Mouse (Mus musculus) lung, embryonic 14.5 days (tissue): ENCODE results near the gene Eif4ebp2. TPM values are rescaled to one million over a fixed set of nuclear protein-coding genes. Genes with fewer than 3 reads are reported as not detected.
A peak's percentile ranks its signal among the peaks of the same experiment; 100 is the strongest.

Experiments used
- ATAC-seq: fragments of 200-750 bp; cut with Nextera tagmentation; 2 replicates; pipeline ENCODE4 v1.8.0; 2017; ENCODE audit warnings: mild to moderate bottlenecking, moderate TSS enrichment, moderate library complexity; ENCODE audit not compliant: insufficient read depth
- DNase-seq: peaks from one replicate; pipeline ENCODE4 v3.0.0-alpha.2; 2015
- H3K27ac ChIP-seq: fragments of 300-500 bp; sonication (generic); 2 replicates; pipeline ENCODE4 v1.5.1; 2014; ENCODE audit warnings: low read depth, mild to moderate bottlenecking, moderate library complexity
- H3K27me3 ChIP-seq: fragments of 300-500 bp; sonication (generic); 2 replicates; pipeline ENCODE4 v1.6.1; 2014; ENCODE audit warnings: low read length, control low read depth; ENCODE audit not compliant: insufficient read depth
- H3K36me3 ChIP-seq: fragments of 300-500 bp; sonication (generic); 2 replicates; pipeline ENCODE4 v1.6.1; 2014; ENCODE audit warnings: control low read depth; ENCODE audit not compliant: insufficient read depth
- H3K4me1 ChIP-seq: fragments of 300-500 bp; sonication (generic); 2 replicates; pipeline ENCODE4 v1.6.1; 2014; ENCODE audit warnings: antibody characterized with exemption, control low read depth; ENCODE audit not compliant: insufficient read depth
- H3K4me2 ChIP-seq: fragments of 300-500 bp; sonication (generic); 2 replicates; pipeline ENCODE4 v1.6.1; 2014; ENCODE audit warnings: mild to moderate bottlenecking
- H3K4me3 ChIP-seq: fragments of 300-500 bp; sonication (generic); 2 replicates; pipeline ENCODE4 v1.5.1; 2014; ENCODE audit warnings: low read depth, low read length
- H3K9ac ChIP-seq: fragments of 300-500 bp; sonication (generic); 2 replicates; pipeline ENCODE4 v1.6.1; 2014
- H3K9me3 ChIP-seq: fragments of 300-500 bp; sonication (generic); 2 replicates; pipeline ENCODE4 v1.6.1; 2016; ENCODE audit warnings: low read depth, low read length, control low read depth
- CTCF ChIP-seq: IDR thresholded peaks from 2 replicates; pipeline ENCODE4 v1.5.1; 2016; ENCODE audit warnings: antibody characterized with exemption, low read depth
- WGBS: fragments of 180-500 bp; shearing (Covaris S2); extraction: QIAGEN DNeasy Blood & Tissue Kit; methylation state at CpG from one replicate; pipeline ENCODE4 v1.1.7; 2014; 5-methylcytosine and 5-hydroxymethylcytosine counted together
- polyA plus RNA-seq: library from polyadenylated mRNA; unstranded; fragments of >200 nt; fragmentation: Nextera tagmentation; extraction: Ambion mirVana; gene quantifications from 2 replicates; pipeline ENCODE4 v1.2.1, GENCODE M21; 2014

Gene Eif4ebp2
- polyA plus RNA-seq, 1 experiment from 2014 or later = 57.4 TPM

- DNase-seq (peak; percentile 21), ATAC-seq (no peak)
- 4% methylated on average over 15 of the region's 15 CpGs for WGBS
- H3K4me2 ChIP-seq = peak overlapping the region; percentile 98
- no peaks in the 10 kb centered on the region for H3K27me3 ChIP-seq
- TF ChIP-seq CTCF = no peak
- no peaks in the 10 kb centered on the region for H3K9me3 ChIP-seq
- H3K27ac ChIP-seq = peak overlapping the region; percentile 83
- 0 out of 2 replicates have a peak, but pooled peaks cover 2% of the 10 kb centered on the region for H3K4me1 ChIP-seq
- H3K9ac ChIP-seq = peak overlapping the region; percentile 54
- H3K36me3 ChIP-seq = no peaks in the 10 kb centered on the region
- peak overlapping the region; percentile 68 for H3K4me3 ChIP-seq
These were observed 24.1 kb upstream of the Eif4ebp2 start for GRCm38 (mm10) chr10:61476440-61477165.

DNA sequence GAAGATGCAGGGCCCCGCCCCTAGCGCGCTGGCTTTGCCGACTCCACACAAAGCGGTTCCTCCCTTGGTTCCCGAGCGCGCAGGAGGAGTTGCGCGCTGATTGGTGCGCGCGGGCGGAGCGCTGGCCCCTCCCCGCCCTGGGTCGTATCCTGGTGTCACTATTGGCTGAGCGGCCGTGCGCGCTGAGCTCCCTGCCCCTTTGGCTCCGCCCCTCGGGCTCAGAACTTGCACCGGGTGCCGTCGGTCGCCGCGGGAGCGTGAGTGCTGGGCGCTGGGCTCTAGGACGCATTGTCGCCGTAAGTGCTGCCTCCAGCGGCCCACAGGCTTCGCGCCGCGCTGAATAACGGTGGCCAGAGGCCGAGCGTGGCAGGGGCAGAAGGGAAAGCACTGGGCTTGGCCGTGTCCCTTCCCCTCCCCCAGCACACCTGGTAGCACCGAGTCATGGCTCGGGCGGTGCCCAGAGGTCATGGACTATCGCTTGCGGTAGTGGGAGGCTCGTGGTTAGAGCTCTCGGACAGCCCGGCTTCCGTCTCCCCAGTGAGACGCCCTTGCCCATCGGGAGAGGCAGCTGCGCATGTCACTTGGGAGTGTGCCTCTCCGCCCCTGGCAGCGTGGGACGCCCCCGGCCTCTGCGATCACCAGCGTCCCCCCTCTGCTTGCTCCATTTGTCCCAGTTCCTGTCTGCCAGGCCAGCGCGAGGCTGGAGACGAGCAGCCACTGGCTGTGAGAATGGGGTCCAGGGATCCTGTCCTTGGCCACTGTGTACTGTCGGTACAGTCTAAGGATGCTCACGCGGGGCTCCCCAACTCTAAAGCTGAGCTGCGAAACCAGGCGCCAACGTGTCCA, 23.4 kb upstream of the Eif4ebp2 start, which contains the start of gene Lrrc20:
Gene Lrrc20, plus strand, starts transcription at position 208 of the 846 bp plus-strand sequence.
- Histone ChIP-seq H3K9me3 (no peaks in the 10 kb centered on the region), H3K4me1 (0 out of 2 replicates have a peak, but pooled peaks cover 2% of the 10 kb centered on the region), H3K4me3 (peak within 1 kb of the TSS; percentile 68), H3K27ac (peak within 1 kb of the TSS; percentile 83), H3K4me2 (peak within 1 kb of the TSS; percentile 98), H3K36me3 (no peaks in the 10 kb centered on the region), H3K9ac (peak within 1 kb of the TSS; percentile 54), H3K27me3 (no peaks in the 10 kb centered on the region)
- no peak for TF ChIP-seq CTCF
- ATAC-seq (peak; percentile 98), DNase-seq (peak; percentile 98)
- under 1% methylated on average over 67 of the region's 70 CpGs for WGBS

GRCm38 (mm10) chr10:61474344-61474743, 21.9 kb upstream of the Eif4ebp2 start:
- Histone ChIP-seq H3K27ac (no peak overlapping the region), H3K4me1 (0 out of 2 replicates have a peak, but pooled peaks cover 2% of the 10 kb centered on the region), H3K9ac (no peak overlapping the region), H3K36me3 (no peaks in the 10 kb centered on the region), H3K4me2 (no peak overlapping the region), H3K4me3 (no peak overlapping the region), H3K27me3 (no peaks in the 10 kb centered on the region), H3K9me3 (no peaks in the 10 kb centered on the region)
- DNase-seq (no peak), ATAC-seq (no peak)
- TF ChIP-seq CTCF = no peak
- 59% methylated on average over 1 of the region's 1 CpGs for WGBS

- 64% methylated on average over 3 of the region's 3 CpGs for WGBS
- no peak for DNase-seq
These were observed 21.2 kb upstream of the Eif4ebp2 start for GRCm38 (mm10) chr10:61473640-61474039.

GRCm38 (mm10) chr10:61468900-61469299, 16.4 kb upstream of the Eif4ebp2 start:
- DNase-seq = no peak
- Histone ChIP-seq H3K4me3 (no peak overlapping the region), H3K4me1 (no peaks in the 10 kb centered on the region), H3K4me2 (no peak overlapping the region), H3K9me3 (no peaks in the 10 kb centered on the region), H3K9ac (no peak overlapping the region), H3K27ac (no peak overlapping the region), H3K36me3 (no peaks in the 10 kb centered on the region), H3K27me3 (no peaks in the 10 kb centered on the region)
- 51% methylated on average over 7 of the region's 7 CpGs for WGBS
- ATAC-seq = no peak
- no peak for TF ChIP-seq CTCF

More at GRCm38 (mm10) chr10:61473640-61474039, 21.2 kb upstream of the Eif4ebp2 start:
- Histone ChIP-seq H3K36me3 (no peaks in the 10 kb centered on the region), H3K27ac (no peak overlapping the region), H3K4me2 (no peak overlapping the region), H3K9ac (no peak overlapping the region), H3K4me1 (0 out of 2 replicates have a peak, but pooled peaks cover 2% of the 10 kb centered on the region), H3K4me3 (no peak overlapping the region), H3K27me3 (no peaks in the 10 kb centered on the region), H3K9me3 (no peaks in the 10 kb centered on the region)
- no peak for ATAC-seq
- no peak for TF ChIP-seq CTCF

DNA sequence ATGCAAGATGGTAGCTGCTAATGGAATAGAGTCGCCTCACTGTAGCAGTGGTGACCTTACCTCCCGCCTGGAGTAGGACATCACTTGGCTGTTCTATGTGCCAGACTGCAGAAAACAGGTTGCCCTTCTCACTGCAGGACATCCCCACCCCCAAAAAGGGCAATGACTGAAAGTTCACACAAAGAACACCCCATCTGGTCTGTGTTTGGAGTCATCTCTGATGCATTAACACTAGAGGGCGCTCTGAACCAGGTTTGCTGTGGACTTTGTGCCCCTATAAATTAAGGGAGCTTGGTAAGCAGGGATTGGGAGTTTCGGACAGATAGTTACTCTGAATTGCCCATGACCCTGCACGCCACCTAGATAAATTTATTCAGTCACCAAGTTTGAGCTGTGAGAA, 14.4 kb upstream of the Eif4ebp2 start:
- ATAC-seq = no peak
- WGBS = 22% methylated on average over 5 of the region's 5 CpGs
- no peak overlapping the region for H3K27ac ChIP-seq

GRCm38 (mm10) chr10:61466242-61466641, 13.8 kb upstream of the Eif4ebp2 start:
- Histone ChIP-seq H3K9ac (no peak overlapping the region), H3K27ac (no peak overlapping the region), H3K9me3 (no peaks in the 10 kb centered on the region), H3K36me3 (no peaks in the 10 kb centered on the region), H3K4me1 (no peaks in the 10 kb centered on the region), H3K27me3 (no peaks in the 10 kb centered on the region), H3K4me2 (no peak overlapping the region), H3K4me3 (no peak overlapping the region)
- DNase-seq (peak; percentile 23), ATAC-seq (no peak)
- peak; percentile 54 for TF ChIP-seq CTCF
- 58% methylated on average over 8 of the region's 8 CpGs for WGBS

More for the DNA sequence above, 14.4 kb upstream of the Eif4ebp2 start:
- Histone ChIP-seq H3K27me3 (no peaks in the 10 kb centered on the region), H3K4me2 (no peak overlapping the region), H3K9ac (no peak overlapping the region), H3K4me1 (no peaks in the 10 kb centered on the region), H3K9me3 (no peaks in the 10 kb centered on the region), H3K4me3 (no peak overlapping the region), H3K36me3 (no peaks in the 10 kb centered on the region)
- peak; percentile 79 for TF ChIP-seq CTCF
- DNase-seq = peak; percentile 85
